Mouse (Mus musculus): Measurements from ENCODE around the gene Zcrb1. TPM values are rescaled to one million over a fixed set of nuclear protein-coding genes. Genes with fewer than 3 reads are reported as not detected.

The Zcrb1 gene
- polyA plus RNA-seq, 1 experiment from 2014 or later, result 118 TPM

- CTCF ChIA-PET, result interaction anchor here (1.1 kb wide), 1 partner anchor 11 kb away, joined by 3 read pairs; no protein-coding TSS in a partner anchor
- peak; percentile 44 for TF ChIP-seq CTCF (IDR thresholded peaks at IDR 0.05)
Observed at GRCm38 (mm10) chr15:93371838-93372237, 26.3 kb downstream of the Zcrb1 start.

GRCm38 (mm10) chr15:93368558-93368957 lies 29.6 kb downstream of the Zcrb1 start:
- ATAC-seq (peak; percentile 60), DNase-seq (ENCODE audit: low read depth, low spot score) (no peak)
- TF ChIP-seq CTCF (IDR thresholded peaks at IDR 0.05), result no peak
- in situ Hi-C loops (cut with MboI; ENCODE audit: low pct_unique_long_range_greater_than_20kb), result no loop called here
- ChIA-PET CTCF (interaction anchor here (1.3 kb wide), 1 partner anchor 23 kb away, joined by 3 read pairs; no protein-coding TSS in a partner anchor), POLR2A (no interaction called here)
- H3K27me3 ChIP-seq, result no peaks in the 10 kb centered on the region

More at GRCm38 (mm10) chr15:93371838-93372237, 26.3 kb downstream of the Zcrb1 start:
- no peaks in the 10 kb centered on the region for H3K27me3 ChIP-seq
- in situ Hi-C loops (cut with MboI; ENCODE audit: low pct_unique_long_range_greater_than_20kb), result no loop called here
- POLR2A ChIA-PET, result no interaction called here
- no peak for DNase-seq (ENCODE audit: low read depth, low spot score)
- ATAC-seq, result no peak

- H3K27me3 ChIP-seq, result no peaks in the 10 kb centered on the region
- ChIA-PET POLR2A (no interaction called here), CTCF (no interaction called here)
- DNase-seq (ENCODE audit: low read depth, low spot score) (no peak), ATAC-seq (no peak)
- in situ Hi-C loops (cut with MboI; ENCODE audit: low pct_unique_long_range_greater_than_20kb), result no loop called here
- no peak for TF ChIP-seq CTCF (IDR thresholded peaks at IDR 0.05)
Observed at GRCm38 (mm10) chr15:93365561-93365960, 32.6 kb downstream of the Zcrb1 start.

- in situ Hi-C loops (cut with MboI; ENCODE audit: low pct_unique_long_range_greater_than_20kb), result no loop called here
- no peak for ATAC-seq
- H3K27me3 ChIP-seq, result no peaks in the 10 kb centered on the region
- TF ChIP-seq CTCF (IDR thresholded peaks at IDR 0.05), result no peak
- DNase-seq (ENCODE audit: low read depth, low spot score), result no peak
- ChIA-PET POLR2A (no interaction called here), CTCF (no interaction called here)
Observed at GRCm38 (mm10) chr15:93358346-93359095, 39.6 kb downstream of the Zcrb1 start.

GRCm38 (mm10) chr15:93340630-93341379 lies 57.3 kb downstream of the Zcrb1 start:
- ChIA-PET CTCF (no interaction called here), POLR2A (no interaction called here)
- in situ Hi-C loops (cut with MboI; ENCODE audit: low pct_unique_long_range_greater_than_20kb), result no loop called here

GRCm38 (mm10) chr15:93336925-93337761 lies 61.0 kb downstream of the Zcrb1 start, which contains the start of gene Yaf2:
Yaf2 (minus strand) TSS chr15:93336935.
- TF ChIP-seq CTCF (IDR thresholded peaks at IDR 0.05), result no peak
- no peaks in the 10 kb centered on the region for H3K27me3 ChIP-seq
- ATAC-seq (peak; percentile 90), DNase-seq (ENCODE audit: low read depth, low spot score) (no peak)
- ChIA-PET CTCF (no interaction called here), POLR2A (interaction anchor here (0.6 to 1.2 kb wide), 4 partner anchors 37 to 373 kb away, joined by 3 to 4 read pairs (median 3); partner anchors contain the start of gene Gxylt1)
- in situ Hi-C loops (cut with MboI; ENCODE audit: low pct_unique_long_range_greater_than_20kb), result no loop called here

More at GRCm38 (mm10) chr15:93340630-93341379, 57.3 kb downstream of the Zcrb1 start:
- no peak for DNase-seq (ENCODE audit: low read depth, low spot score)
- H3K27me3 ChIP-seq, result no peaks in the 10 kb centered on the region
- TF ChIP-seq CTCF (IDR thresholded peaks at IDR 0.05), result no peak
- ATAC-seq, result no peak

GRCm38 (mm10) chr15:93336658-93336924 lies 61.5 kb downstream of the Zcrb1 start:
- in situ Hi-C loops (cut with MboI; ENCODE audit: low pct_unique_long_range_greater_than_20kb), result no loop called here
- POLR2A ChIA-PET, result interaction anchor here (0.6 to 1.2 kb wide), 3 partner anchors 37 to 79 kb away, joined by 3 to 4 read pairs (median 3); partner anchors contain the start of gene Gxylt1
- ATAC-seq, result no peak

More at GRCm38 (mm10) chr15:93336658-93336924, 61.5 kb downstream of the Zcrb1 start:
- TF ChIP-seq CTCF (IDR thresholded peaks at IDR 0.05), result no peak
- CTCF ChIA-PET, result no interaction called here
- H3K27me3 ChIP-seq, result no peaks in the 10 kb centered on the region
- DNase-seq (ENCODE audit: low read depth, low spot score), result no peak

Other genes with a start within 250 kb of the Zcrb1 start
- gene Gxylt1, start 123.2 kb downstream of the Zcrb1 start, polyA plus RNA-seq (2021), result 16.8 TPM
- 56.5 TPM for gene Yaf2, start 61.4 kb downstream of the Zcrb1 start, polyA plus RNA-seq (2021)
- 36.9 TPM for gene Pphln1, start within 50 bp of the Zcrb1 start, polyA plus RNA-seq (2021)
- 15.7 TPM for gene Prickle1, start 197.6 kb upstream of the Zcrb1 start, polyA plus RNA-seq (2021)

Measured in Patski (cell line).